Mouse (Mus musculus): ENCODE results near the gene Cts7.

Cts7 gene

DNA sequence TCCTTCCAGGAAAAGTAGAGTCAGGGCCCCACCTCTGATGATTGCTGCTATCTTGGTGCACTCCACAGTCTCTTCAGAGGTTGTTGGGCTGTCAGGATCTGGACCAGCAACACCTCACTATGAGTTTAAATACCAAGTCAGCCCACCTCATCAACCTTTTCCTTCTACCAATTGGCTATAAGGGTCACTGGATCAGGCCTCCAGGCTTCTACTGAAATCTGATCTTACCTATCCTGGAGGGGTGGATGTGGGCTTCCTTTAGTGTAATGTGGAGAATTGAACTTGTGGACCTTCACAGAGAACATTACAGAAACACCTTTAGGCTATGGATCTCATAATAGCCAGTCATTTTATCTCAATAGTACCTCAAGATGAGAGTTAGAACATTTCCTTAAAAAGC is at the start of gene Cts7:
Gene Cts7 (minus strand): TSS at position 101 of the 400 bp plus-strand sequence.
- DNase-seq (ENCODE audit: low spot score), result no peak
